Mouse (Mus musculus): Measurements from ENCODE around the gene Sh2b1. TPM values are rescaled to one million over a fixed set of nuclear protein-coding genes. Genes with fewer than 3 reads are reported as not detected.

Sh2b1 gene
- polyA plus RNA-seq, 1 experiment from 2014 or later = 73.9 TPM

DNA sequence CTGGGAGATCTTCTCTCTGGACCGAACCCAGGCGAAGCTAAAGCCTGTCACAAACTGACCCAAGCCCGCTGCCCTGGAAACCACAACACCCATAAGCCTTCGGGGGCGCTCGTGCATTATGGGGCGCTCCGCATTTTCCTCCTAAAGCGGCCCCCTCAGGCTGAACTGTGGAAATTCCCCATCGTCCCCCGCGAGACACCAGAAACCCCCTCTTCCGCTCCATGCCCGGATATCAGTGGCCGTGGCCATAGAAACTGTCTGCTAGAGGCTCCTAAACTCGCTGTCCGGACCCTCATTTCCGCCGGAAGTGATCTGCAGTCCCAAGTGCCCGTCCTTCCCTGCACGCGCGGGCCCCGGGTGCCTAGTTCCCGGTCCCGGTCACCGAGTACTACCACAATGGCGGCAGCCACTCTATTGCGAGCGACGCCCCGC, 11.8 kb upstream of the Sh2b1 start, which contains the start of gene Tufm:
Tufm (plus strand) TSS at position 310 of the 432 bp plus-strand sequence.
- ATAC-seq = peak; percentile 98
- under 1% methylated on average over 32 of the region's 32 CpGs for WGBS
- H3K9ac ChIP-seq (replicated peaks; ENCODE audit: low read depth, low read length) = peak within 1 kb of the TSS; percentile 71

DNA sequence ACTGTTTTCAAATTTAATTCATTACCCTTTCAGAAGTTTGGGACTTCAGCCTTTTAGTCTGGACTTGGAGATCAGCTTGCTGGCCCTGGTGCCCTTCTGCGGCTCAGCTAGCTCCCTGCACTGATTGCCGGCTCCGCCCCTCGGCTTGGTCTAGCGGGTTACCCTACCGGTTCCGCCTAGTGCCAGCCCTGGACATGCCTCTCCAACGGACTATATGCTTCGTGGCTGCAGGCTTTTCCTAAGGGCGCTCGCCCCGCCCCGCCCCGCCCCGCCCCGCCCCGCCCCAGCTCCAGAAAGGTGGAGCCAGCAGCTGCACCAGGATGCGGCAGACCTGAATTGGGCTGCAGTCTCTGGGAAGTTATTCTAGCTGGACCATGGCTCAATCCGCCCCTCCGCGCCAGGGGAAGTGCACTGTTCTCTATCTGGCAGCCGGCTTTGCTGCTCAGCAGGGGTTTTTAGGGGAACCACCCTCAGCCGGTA, 7.2 kb upstream of the Sh2b1 start:
- WGBS = 0% methylated on average over 23 of the region's 23 CpGs
- 0 out of 2 replicates have a peak, but pooled peaks have one; percentile 21 for ATAC-seq

More for the DNA sequence above, 11.8 kb upstream of the Sh2b1 start, which contains the start of gene Tufm:
- Histone ChIP-seq H3K4me1 (replicated peaks; ENCODE audit: control insufficient read depth, insufficient read depth, low read length) (peaks cover 15% of the 10 kb centered on the region), H3K4me2 (ENCODE audit: low read length) (peak within 1 kb of the TSS; percentile 97), H3K27ac (ENCODE audit: low read length) (peak within 1 kb of the TSS; percentile 59), H3K36me3 (ENCODE audit: control insufficient read depth, insufficient read depth) (peaks cover 12% of the 10 kb centered on the region), H3K9me3 (ENCODE audit: control insufficient read depth, low read length) (no peaks in the 10 kb centered on the region), H3K27me3 (replicated peaks; ENCODE audit: control insufficient read depth, insufficient read depth, low read length) (no peaks in the 10 kb centered on the region), H3K4me3 (replicated peaks; ENCODE audit: low read length) (peak within 1 kb of the TSS; percentile 70)

DNA sequence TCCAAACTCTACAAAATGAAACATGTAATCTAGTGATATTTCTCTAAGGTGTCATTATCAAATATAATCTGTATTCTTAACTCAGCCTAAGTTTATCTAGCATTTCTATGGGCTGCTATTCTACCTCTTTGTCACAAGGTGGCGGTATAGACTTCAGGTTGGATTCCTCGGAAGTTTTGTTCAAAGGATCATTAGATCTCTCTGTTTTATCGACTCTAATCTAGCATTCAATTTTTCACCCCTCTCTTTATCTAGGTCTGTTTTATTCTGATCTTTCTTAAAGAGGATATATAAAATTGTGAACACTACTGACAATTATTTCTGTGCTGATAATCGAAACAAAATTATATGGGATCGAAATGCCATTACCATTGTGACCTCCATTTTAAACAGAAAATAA, 6.5 kb upstream of the Sh2b1 start:
- no peaks in the 10 kb centered on the region for H3K27me3 ChIP-seq (replicated peaks; ENCODE audit: control insufficient read depth, insufficient read depth, low read length)
- H3K36me3 ChIP-seq (ENCODE audit: control insufficient read depth, insufficient read depth) = no peaks in the 10 kb centered on the region
- WGBS = 27% methylated on average over 5 of the region's 5 CpGs
- H3K9ac ChIP-seq (replicated peaks; ENCODE audit: low read depth, low read length) = no peak overlapping the region
- H3K27ac ChIP-seq (ENCODE audit: low read length) = no peak overlapping the region
- no peak overlapping the region for H3K4me3 ChIP-seq (replicated peaks; ENCODE audit: low read length)
- H3K9me3 ChIP-seq (ENCODE audit: control insufficient read depth, low read length) = 0 out of 2 replicates have a peak, but pooled peaks cover 4% of the 10 kb centered on the region
- no peak for ATAC-seq
- 0 out of 2 replicates have a peak, but pooled peaks cover 6% of the 10 kb centered on the region for H3K4me1 ChIP-seq (replicated peaks; ENCODE audit: control insufficient read depth, insufficient read depth, low read length)
- H3K4me2 ChIP-seq (ENCODE audit: low read length) = no peak overlapping the region

More for the DNA sequence above, 7.2 kb upstream of the Sh2b1 start:
- Histone ChIP-seq H3K9ac (replicated peaks; ENCODE audit: low read depth, low read length) (peak overlapping the region; percentile 50), H3K4me1 (replicated peaks; ENCODE audit: control insufficient read depth, insufficient read depth, low read length) (0 out of 2 replicates have a peak, but pooled peaks cover 6% of the 10 kb centered on the region), H3K36me3 (ENCODE audit: control insufficient read depth, insufficient read depth) (no peaks in the 10 kb centered on the region), H3K4me3 (replicated peaks; ENCODE audit: low read length) (peak overlapping the region; percentile 31), H3K27ac (ENCODE audit: low read length) (peak overlapping the region; percentile 21; the same call in 1 of the 2 replicates), H3K27me3 (replicated peaks; ENCODE audit: control insufficient read depth, insufficient read depth, low read length) (no peaks in the 10 kb centered on the region), H3K9me3 (ENCODE audit: control insufficient read depth, low read length) (0 out of 2 replicates have a peak, but pooled peaks cover 4% of the 10 kb centered on the region), H3K4me2 (ENCODE audit: low read length) (peak overlapping the region; percentile 59)

DNA sequence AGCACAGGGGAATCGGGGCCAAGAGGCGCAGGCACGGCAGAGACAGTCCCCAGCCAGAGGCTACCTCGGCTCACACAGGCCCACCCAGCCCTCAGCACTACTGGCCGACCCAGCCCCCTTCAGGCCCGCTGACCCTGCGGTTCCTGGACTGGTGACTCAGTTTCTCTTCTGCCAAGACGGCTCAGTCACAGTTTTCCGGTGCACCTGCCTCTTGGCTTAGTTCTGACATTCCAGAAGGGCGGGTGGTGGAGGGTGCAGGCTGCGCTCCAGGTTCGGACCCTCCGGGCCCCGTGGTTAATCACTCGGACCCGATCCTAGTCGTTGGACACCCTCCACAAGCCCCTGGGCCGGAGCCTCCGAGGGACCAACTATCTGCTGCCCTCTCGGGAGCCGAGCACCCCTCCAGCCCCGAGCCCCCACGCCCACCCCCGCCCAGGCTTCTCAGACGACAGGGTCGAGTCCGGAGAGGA, 703 bp downstream of the Sh2b1 start:
- ATAC-seq = peak; percentile 45
- under 1% methylated on average over 27 of the region's 27 CpGs for WGBS
- peak overlapping the region; percentile 91 for H3K4me3 ChIP-seq (replicated peaks; ENCODE audit: low read length)

DNA sequence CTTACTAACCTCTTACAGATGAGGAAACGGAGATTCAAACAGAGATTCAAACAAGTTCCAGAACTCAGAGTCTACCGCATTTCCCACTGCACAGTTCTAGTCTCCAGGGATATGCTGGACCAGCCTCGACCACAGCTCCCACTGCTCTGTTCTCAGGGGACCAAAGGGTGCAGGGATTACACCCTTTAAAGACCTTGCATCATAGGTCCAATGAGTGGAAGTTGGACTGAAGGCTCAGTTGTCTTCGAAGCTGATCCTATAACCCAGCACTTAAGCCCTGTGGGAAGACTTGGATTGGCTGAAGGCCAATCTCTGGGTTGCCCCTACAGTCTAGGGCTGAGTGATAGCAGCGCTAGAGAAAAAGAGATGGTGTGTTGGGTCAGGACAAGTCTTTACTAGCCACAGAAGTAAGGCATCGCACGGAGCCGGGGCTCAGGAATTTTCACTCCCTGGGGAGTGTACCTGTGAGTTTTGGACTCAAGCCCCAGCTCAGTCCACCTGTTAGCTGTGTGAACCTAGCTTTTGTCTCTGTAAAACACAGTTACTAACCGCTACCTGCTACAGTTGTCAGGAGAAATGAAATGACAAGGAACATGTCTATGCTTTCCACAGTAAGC, 1.6 kb downstream of the Sh2b1 start:
- Histone ChIP-seq H3K4me1 (replicated peaks; ENCODE audit: control insufficient read depth, insufficient read depth, low read length) (peaks cover 17% of the 10 kb centered on the region), H3K4me3 (replicated peaks; ENCODE audit: low read length) (peak overlapping the region; percentile 91), H3K27ac (ENCODE audit: low read length) (no peak overlapping the region), H3K9me3 (ENCODE audit: control insufficient read depth, low read length) (no peaks in the 10 kb centered on the region), H3K9ac (replicated peaks; ENCODE audit: low read depth, low read length) (peak overlapping the region; percentile 98; the same call in 1 of the 2 replicates), H3K27me3 (replicated peaks; ENCODE audit: control insufficient read depth, insufficient read depth, low read length) (no peaks in the 10 kb centered on the region), H3K4me2 (ENCODE audit: low read length) (peak overlapping the region; percentile 95), H3K36me3 (ENCODE audit: control insufficient read depth, insufficient read depth) (peaks cover 19% of the 10 kb centered on the region)
- ATAC-seq = no peak
- WGBS = 84% methylated on average over 9 of the region's 9 CpGs

More for the DNA sequence above, 703 bp downstream of the Sh2b1 start:
- Histone ChIP-seq H3K9me3 (ENCODE audit: control insufficient read depth, low read length) (no peaks in the 10 kb centered on the region), H3K4me2 (ENCODE audit: low read length) (peak overlapping the region; percentile 95), H3K27ac (ENCODE audit: low read length) (peak overlapping the region; percentile 96), H3K27me3 (replicated peaks; ENCODE audit: control insufficient read depth, insufficient read depth, low read length) (no peaks in the 10 kb centered on the region), H3K4me1 (replicated peaks; ENCODE audit: control insufficient read depth, insufficient read depth, low read length) (peaks cover 17% of the 10 kb centered on the region), H3K36me3 (ENCODE audit: control insufficient read depth, insufficient read depth) (peaks cover 18% of the 10 kb centered on the region), H3K9ac (replicated peaks; ENCODE audit: low read depth, low read length) (peak overlapping the region; percentile 98)

DNA sequence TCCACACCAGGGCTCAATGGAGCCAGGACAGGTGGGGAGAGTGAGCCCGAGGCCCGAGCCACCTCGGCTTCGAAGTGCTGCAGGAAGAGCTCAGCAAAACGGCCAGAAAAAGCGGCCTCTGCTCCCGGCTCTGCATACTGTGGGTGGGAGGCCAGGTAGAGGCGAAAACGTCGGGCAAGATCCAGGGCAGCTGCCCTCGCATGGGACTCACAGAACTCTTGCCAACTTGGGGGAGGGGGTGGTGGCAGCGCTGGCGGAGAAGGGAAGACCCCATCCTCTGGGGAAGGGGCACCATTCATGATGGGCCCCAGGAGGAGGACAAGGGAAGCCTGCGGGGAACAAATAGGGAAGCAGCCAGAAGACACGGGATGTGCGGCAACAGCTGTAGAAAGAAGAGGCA, 2.5 kb downstream of the Sh2b1 start:
- peaks cover 22% of the 10 kb centered on the region for H3K36me3 ChIP-seq (ENCODE audit: control insufficient read depth, insufficient read depth)
- no peak overlapping the region for H3K4me3 ChIP-seq (replicated peaks; ENCODE audit: low read length)
- H3K4me1 ChIP-seq (replicated peaks; ENCODE audit: control insufficient read depth, insufficient read depth, low read length) = peaks cover 17% of the 10 kb centered on the region
- H3K27me3 ChIP-seq (replicated peaks; ENCODE audit: control insufficient read depth, insufficient read depth, low read length) = no peaks in the 10 kb centered on the region
- H3K27ac ChIP-seq (ENCODE audit: low read length) = no peak overlapping the region
- 91% methylated on average over 16 of the region's 16 CpGs for WGBS
- no peaks in the 10 kb centered on the region for H3K9me3 ChIP-seq (ENCODE audit: control insufficient read depth, low read length)
- no peak overlapping the region for H3K9ac ChIP-seq (replicated peaks; ENCODE audit: low read depth, low read length)
- no peak overlapping the region for H3K4me2 ChIP-seq (ENCODE audit: low read length)
- no peak for ATAC-seq

DNA sequence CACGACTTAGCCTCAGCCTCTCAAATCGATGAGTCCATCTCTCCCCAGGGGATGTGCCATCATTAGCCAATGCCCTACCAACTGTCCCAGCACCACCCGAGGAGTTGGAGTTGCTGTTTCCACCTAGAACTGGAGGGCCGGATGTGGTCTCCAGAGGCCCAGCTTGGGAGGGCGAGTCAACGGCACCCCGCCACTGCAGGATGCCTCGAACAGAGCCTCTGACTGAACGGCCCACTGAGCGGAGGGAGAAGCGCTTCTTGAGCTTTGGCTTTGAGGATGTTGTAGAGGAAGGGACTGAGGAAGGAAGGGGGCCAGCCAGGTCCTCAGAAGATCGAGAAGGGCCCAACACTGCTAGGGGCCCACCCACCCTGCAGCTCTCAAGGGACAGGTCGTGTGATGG, 2.9 kb downstream of the Sh2b1 start:
- Histone ChIP-seq H3K36me3 (ENCODE audit: control insufficient read depth, insufficient read depth) (peaks cover 26% of the 10 kb centered on the region), H3K4me3 (replicated peaks; ENCODE audit: low read length) (no peak overlapping the region), H3K27ac (ENCODE audit: low read length) (no peak overlapping the region), H3K4me2 (ENCODE audit: low read length) (no peak overlapping the region), H3K9ac (replicated peaks; ENCODE audit: low read depth, low read length) (no peak overlapping the region), H3K27me3 (replicated peaks; ENCODE audit: control insufficient read depth, insufficient read depth, low read length) (no peaks in the 10 kb centered on the region), H3K4me1 (replicated peaks; ENCODE audit: control insufficient read depth, insufficient read depth, low read length) (peaks cover 17% of the 10 kb centered on the region), H3K9me3 (ENCODE audit: control insufficient read depth, low read length) (no peaks in the 10 kb centered on the region)
- no peak for ATAC-seq
- 90% methylated on average over 13 of the region's 13 CpGs for WGBS

DNA sequence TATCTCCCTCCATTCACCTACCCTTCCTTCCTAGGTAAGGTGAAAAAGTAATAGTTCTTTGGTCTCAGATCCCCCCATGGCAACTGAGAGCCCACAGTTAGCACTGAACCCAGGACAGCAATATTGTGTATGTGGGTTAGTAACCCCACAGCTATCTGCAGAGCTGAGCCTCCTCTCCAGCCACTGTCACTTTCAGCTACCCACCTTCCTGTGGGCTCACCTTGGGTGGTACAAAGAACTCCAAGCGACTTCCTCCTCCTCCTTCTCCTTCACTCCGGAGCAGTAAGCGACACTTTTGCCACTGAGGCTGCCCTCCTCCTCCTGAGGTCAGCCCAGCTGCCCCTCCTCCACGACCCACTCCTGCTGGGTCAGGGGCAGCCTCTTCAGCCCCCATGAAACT, 3.4 kb downstream of the Sh2b1 start:
- 83% methylated on average over 4 of the region's 4 CpGs for WGBS
- Histone ChIP-seq H3K27ac (ENCODE audit: low read length) (no peak overlapping the region), H3K9ac (replicated peaks; ENCODE audit: low read depth, low read length) (no peak overlapping the region), H3K4me3 (replicated peaks; ENCODE audit: low read length) (no peak overlapping the region), H3K4me2 (ENCODE audit: low read length) (no peak overlapping the region), H3K27me3 (replicated peaks; ENCODE audit: control insufficient read depth, insufficient read depth, low read length) (no peaks in the 10 kb centered on the region), H3K9me3 (ENCODE audit: control insufficient read depth, low read length) (no peaks in the 10 kb centered on the region), H3K4me1 (replicated peaks; ENCODE audit: control insufficient read depth, insufficient read depth, low read length) (peaks cover 17% of the 10 kb centered on the region), H3K36me3 (ENCODE audit: control insufficient read depth, insufficient read depth) (peaks cover 30% of the 10 kb centered on the region)
- ATAC-seq = no peak

DNA sequence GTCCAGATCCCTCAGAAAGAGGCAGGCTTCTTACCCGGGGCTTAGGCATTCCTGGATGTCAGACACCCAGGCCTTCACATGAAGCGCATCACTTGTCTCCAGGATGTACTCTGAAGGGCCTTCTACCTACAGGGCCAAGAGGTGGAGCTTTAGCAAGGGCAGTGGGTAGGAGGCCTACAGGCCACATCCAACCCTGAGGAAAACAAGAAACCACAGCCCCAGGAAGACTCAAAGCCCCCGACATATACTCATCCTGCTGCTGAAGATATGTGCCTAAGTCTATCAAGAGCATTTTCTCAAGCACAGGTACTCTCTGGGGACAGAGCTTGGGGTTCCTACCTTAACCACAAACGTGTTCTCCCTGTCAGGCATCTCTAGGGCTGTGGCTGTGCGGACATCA, 3.9 kb downstream of the Sh2b1 start:
- no peak overlapping the region for H3K27ac ChIP-seq (ENCODE audit: low read length)
- no peak for ATAC-seq
- H3K27me3 ChIP-seq (replicated peaks; ENCODE audit: control insufficient read depth, insufficient read depth, low read length) = no peaks in the 10 kb centered on the region
- H3K4me2 ChIP-seq (ENCODE audit: low read length) = no peak overlapping the region
- 93% methylated on average over 5 of the region's 5 CpGs for WGBS
- peaks cover 30% of the 10 kb centered on the region for H3K36me3 ChIP-seq (ENCODE audit: control insufficient read depth, insufficient read depth)
- H3K4me1 ChIP-seq (replicated peaks; ENCODE audit: control insufficient read depth, insufficient read depth, low read length) = peaks cover 17% of the 10 kb centered on the region
- H3K9ac ChIP-seq (replicated peaks; ENCODE audit: low read depth, low read length) = no peak overlapping the region
- H3K9me3 ChIP-seq (ENCODE audit: control insufficient read depth, low read length) = no peaks in the 10 kb centered on the region
- no peak overlapping the region for H3K4me3 ChIP-seq (replicated peaks; ENCODE audit: low read length)
